Mouse (Mus musculus): ENCODE measurements around the gene F11.

Gene F11

GRCm38 (mm10) chr8:45261920-45262319 is at the start of gene F11:
Gene F11, minus strand, starts transcription at chr8:45262031.
- DNase-seq (ENCODE audit: low spot score in 2 of 2), result no peak

- DNase-seq (ENCODE audit: low spot score in 2 of 2), result no peak
Measured at GRCm38 (mm10) chr8:45310967-45311366, 49.1 kb upstream of the F11 start.

- DNase-seq (ENCODE audit: low spot score in 2 of 2), result no peak
Measured at GRCm38 (mm10) chr8:45308366-45308765, 46.5 kb upstream of the F11 start, which contains the start of gene Gm45753. Gene Gm45753, minus strand, starts transcription at chr8:45308466.

- no peak for DNase-seq (ENCODE audit: low spot score in 2 of 2)
Measured at GRCm38 (mm10) chr8:45305479-45305878, 43.6 kb upstream of the F11 start.

GRCm38 (mm10) chr8:45304354-45304753 is 42.5 kb upstream of the F11 start:
- no peak for DNase-seq (ENCODE audit: low spot score in 2 of 2)

GRCm38 (mm10) chr8:45302390-45302789 is 40.6 kb upstream of the F11 start:
- DNase-seq (ENCODE audit: low spot score in 2 of 2), result no peak

GRCm38 (mm10) chr8:45295276-45295675 is 33.4 kb upstream of the F11 start:
- DNase-seq (ENCODE audit: low spot score in 2 of 2), result no peak

- DNase-seq (ENCODE audit: low spot score in 2 of 2), result no peak
Measured at GRCm38 (mm10) chr8:45294687-45295086, 32.9 kb upstream of the F11 start, which contains the start of gene Klkb1. Gene Klkb1, minus strand, starts transcription at chr8:45294859.

- no peak for DNase-seq (ENCODE audit: low spot score in 2 of 2)
Measured at GRCm38 (mm10) chr8:45291790-45292189, 30.0 kb upstream of the F11 start.

GRCm38 (mm10) chr8:45281630-45282029 is 19.8 kb upstream of the F11 start:
- no peak for DNase-seq (ENCODE audit: low spot score in 2 of 2)

GRCm38 (mm10) chr8:45277453-45277852 is 15.6 kb upstream of the F11 start:
- DNase-seq (ENCODE audit: low spot score in 2 of 2), result no peak

- no peak for DNase-seq (ENCODE audit: low spot score in 2 of 2)
Measured at GRCm38 (mm10) chr8:45274317-45274716, 12.5 kb upstream of the F11 start.

GRCm38 (mm10) chr8:45269056-45269455 is 7.2 kb upstream of the F11 start:
- no peak for DNase-seq (ENCODE audit: low spot score in 2 of 2)

- no peak for DNase-seq (ENCODE audit: low spot score in 2 of 2)
Measured at GRCm38 (mm10) chr8:45268485-45268884, 6.7 kb upstream of the F11 start.

GRCm38 (mm10) chr8:45267611-45268391 is 6.0 kb upstream of the F11 start:
- no peak for DNase-seq (ENCODE audit: low spot score in 2 of 2)

GRCm38 (mm10) chr8:45266993-45267392 is 5.2 kb upstream of the F11 start:
- no peak for DNase-seq (ENCODE audit: low spot score in 2 of 2)

- DNase-seq (ENCODE audit: low spot score in 2 of 2), result no peak
Measured at GRCm38 (mm10) chr8:45264918-45265317, 3.1 kb upstream of the F11 start.

GRCm38 (mm10) chr8:45262851-45263250 is 1.0 kb upstream of the F11 start:
- DNase-seq (ENCODE audit: low spot score in 2 of 2), result no peak

- no peak for DNase-seq (ENCODE audit: low spot score in 2 of 2)
Measured at GRCm38 (mm10) chr8:45258421-45258820, 3.4 kb downstream of the F11 start.

GRCm38 (mm10) chr8:45255040-45255439 is 6.8 kb downstream of the F11 start:
- DNase-seq (ENCODE audit: low spot score in 2 of 2), result no peak

GRCm38 (mm10) chr8:45254194-45254842 is 7.5 kb downstream of the F11 start:
- no peak for DNase-seq (ENCODE audit: low spot score in 2 of 2)

GRCm38 (mm10) chr8:45253586-45253985 is 8.2 kb downstream of the F11 start:
- DNase-seq (ENCODE audit: low spot score in 2 of 2), result no peak

- no peak for DNase-seq (ENCODE audit: low spot score in 2 of 2)
Measured at GRCm38 (mm10) chr8:45253111-45253510, 8.7 kb downstream of the F11 start.
